Mouse (Mus musculus): ENCODE results near the gene Ifitm6. TPM values are rescaled to one million over a fixed set of nuclear protein-coding genes. Genes with fewer than 3 reads are reported as not detected.

The Ifitm6 gene
- polyA plus RNA-seq, 1 experiment from 2014 or later: 0.88 TPM

- no peak for ATAC-seq (ENCODE audit: low read depth)
- no peaks in the 10 kb centered on the region for H3K9me3 ChIP-seq (ENCODE audit: control insufficient read depth, low read length)
- no peaks in the 10 kb centered on the region for H3K36me3 ChIP-seq (ENCODE audit: control insufficient read depth, insufficient read depth, low read length)
- H3K4me3 ChIP-seq (ENCODE audit: low read depth, low read length): no peak overlapping the region
- H3K27me3 ChIP-seq (ENCODE audit: control insufficient read depth, insufficient read depth, low read length): no peaks in the 10 kb centered on the region
- H3K4me2 ChIP-seq (ENCODE audit: low read depth, low read length): no peak overlapping the region
- no peaks in the 10 kb centered on the region for H3K4me1 ChIP-seq (ENCODE audit: control insufficient read depth, insufficient read depth, low read length)
- no peak overlapping the region for H3K9ac ChIP-seq (replicated peaks; ENCODE audit: low read depth, low read length)
- 90% methylated on average over 5 of the region's 5 CpGs for WGBS
- no peak overlapping the region for H3K27ac ChIP-seq (ENCODE audit: low read depth, low read length)
Observed at GRCm38 (mm10) chr7:141003248-141004010, 14.3 kb downstream of the Ifitm6 start.

DNA sequence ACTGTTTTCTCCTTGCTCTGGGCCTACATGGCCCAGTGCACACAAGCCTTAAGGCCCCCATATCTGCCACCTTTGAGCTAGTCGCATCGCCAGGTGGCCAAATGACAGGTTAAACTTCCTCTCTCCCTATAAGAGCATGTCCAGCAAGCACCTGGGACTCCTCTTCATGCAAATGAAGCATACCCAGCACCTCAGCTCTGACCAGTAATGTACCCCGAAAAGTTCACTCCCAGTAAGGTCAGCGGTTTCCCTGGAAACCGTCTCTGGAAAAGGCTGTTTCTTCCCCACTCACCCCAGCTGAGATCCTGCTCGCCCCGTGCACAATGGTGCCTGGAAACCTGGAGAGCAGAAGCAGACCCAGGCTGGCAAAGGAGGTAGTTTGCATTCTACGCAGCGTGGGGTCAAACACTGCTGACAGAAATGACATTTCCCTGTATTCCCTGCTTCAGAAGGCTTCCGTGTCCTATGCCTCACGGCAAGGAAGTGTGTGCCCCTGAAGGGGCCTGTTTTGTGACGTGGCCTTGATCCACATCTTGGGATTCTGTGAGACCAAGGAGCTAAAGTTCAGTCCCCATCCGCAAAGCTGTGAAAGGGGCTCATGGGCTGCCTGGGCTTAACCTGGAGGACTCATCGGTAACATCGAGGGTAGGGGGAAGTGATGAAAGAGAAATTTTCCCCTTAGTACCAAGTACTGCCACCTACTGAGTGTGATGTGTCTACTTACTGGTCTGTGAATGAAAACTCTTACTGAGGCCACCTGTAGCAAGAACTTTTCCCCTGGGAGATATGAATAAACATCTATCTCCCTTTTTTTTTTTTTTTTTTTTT lies 16.6 kb downstream of the Ifitm6 start:
- no peaks in the 10 kb centered on the region for H3K36me3 ChIP-seq (ENCODE audit: control insufficient read depth, insufficient read depth, low read length)
- H3K27me3 ChIP-seq (ENCODE audit: control insufficient read depth, insufficient read depth, low read length): no peaks in the 10 kb centered on the region
- no peak for ATAC-seq (ENCODE audit: low read depth)
- H3K9ac ChIP-seq (replicated peaks; ENCODE audit: low read depth, low read length): no peak overlapping the region
- no peak overlapping the region for H3K4me2 ChIP-seq (ENCODE audit: low read depth, low read length)
- no peak overlapping the region for H3K4me3 ChIP-seq (ENCODE audit: low read depth, low read length)
- no peaks in the 10 kb centered on the region for H3K9me3 ChIP-seq (ENCODE audit: control insufficient read depth, low read length)
- 77% methylated on average over 15 of the region's 15 CpGs for WGBS
- H3K27ac ChIP-seq (ENCODE audit: low read depth, low read length): no peak overlapping the region
- no peaks in the 10 kb centered on the region for H3K4me1 ChIP-seq (ENCODE audit: control insufficient read depth, insufficient read depth, low read length)

- H3K27me3 ChIP-seq (ENCODE audit: control insufficient read depth, insufficient read depth, low read length): no peaks in the 10 kb centered on the region
- no peak overlapping the region for H3K9ac ChIP-seq (replicated peaks; ENCODE audit: low read depth, low read length)
- H3K9me3 ChIP-seq (ENCODE audit: control insufficient read depth, low read length): no peaks in the 10 kb centered on the region
- no peak overlapping the region for H3K4me2 ChIP-seq (ENCODE audit: low read depth, low read length)
- H3K27ac ChIP-seq (ENCODE audit: low read depth, low read length): no peak overlapping the region
- 93% methylated on average over 11 of the region's 11 CpGs for WGBS
- no peaks in the 10 kb centered on the region for H3K4me1 ChIP-seq (ENCODE audit: control insufficient read depth, insufficient read depth, low read length)
- no peak for ATAC-seq (ENCODE audit: low read depth)
- H3K36me3 ChIP-seq (ENCODE audit: control insufficient read depth, insufficient read depth, low read length): no peaks in the 10 kb centered on the region
- no peak overlapping the region for H3K4me3 ChIP-seq (ENCODE audit: low read depth, low read length)
Observed at GRCm38 (mm10) chr7:140998853-140999700, 18.6 kb downstream of the Ifitm6 start.

GRCm38 (mm10) chr7:140997817-140998216 lies 19.9 kb downstream of the Ifitm6 start:
- no peak overlapping the region for H3K4me3 ChIP-seq (ENCODE audit: low read depth, low read length)
- no peak overlapping the region for H3K4me2 ChIP-seq (ENCODE audit: low read depth, low read length)
- no peaks in the 10 kb centered on the region for H3K4me1 ChIP-seq (ENCODE audit: control insufficient read depth, insufficient read depth, low read length)
- no peak for ATAC-seq (ENCODE audit: low read depth)
- no peaks in the 10 kb centered on the region for H3K9me3 ChIP-seq (ENCODE audit: control insufficient read depth, low read length)
- WGBS: 67% methylated on average over 1 of the region's 1 CpGs
- no peak overlapping the region for H3K9ac ChIP-seq (replicated peaks; ENCODE audit: low read depth, low read length)
- H3K27ac ChIP-seq (ENCODE audit: low read depth, low read length): no peak overlapping the region
- no peaks in the 10 kb centered on the region for H3K27me3 ChIP-seq (ENCODE audit: control insufficient read depth, insufficient read depth, low read length)
- H3K36me3 ChIP-seq (ENCODE audit: control insufficient read depth, insufficient read depth, low read length): no peaks in the 10 kb centered on the region

GRCm38 (mm10) chr7:140991117-140991689 lies 26.5 kb downstream of the Ifitm6 start:
- Histone ChIP-seq H3K4me2 (ENCODE audit: low read depth, low read length) (no peak overlapping the region), H3K4me3 (ENCODE audit: low read depth, low read length) (no peak overlapping the region), H3K4me1 (ENCODE audit: control insufficient read depth, insufficient read depth, low read length) (no peaks in the 10 kb centered on the region), H3K9me3 (ENCODE audit: control insufficient read depth, low read length) (no peaks in the 10 kb centered on the region), H3K27ac (ENCODE audit: low read depth, low read length) (no peak overlapping the region), H3K27me3 (ENCODE audit: control insufficient read depth, insufficient read depth, low read length) (no peaks in the 10 kb centered on the region), H3K36me3 (ENCODE audit: control insufficient read depth, insufficient read depth, low read length) (no peaks in the 10 kb centered on the region), H3K9ac (replicated peaks; ENCODE audit: low read depth, low read length) (no peak overlapping the region)
- ATAC-seq (ENCODE audit: low read depth): no peak
- 88% methylated on average over 14 of the region's 14 CpGs for WGBS

DNA sequence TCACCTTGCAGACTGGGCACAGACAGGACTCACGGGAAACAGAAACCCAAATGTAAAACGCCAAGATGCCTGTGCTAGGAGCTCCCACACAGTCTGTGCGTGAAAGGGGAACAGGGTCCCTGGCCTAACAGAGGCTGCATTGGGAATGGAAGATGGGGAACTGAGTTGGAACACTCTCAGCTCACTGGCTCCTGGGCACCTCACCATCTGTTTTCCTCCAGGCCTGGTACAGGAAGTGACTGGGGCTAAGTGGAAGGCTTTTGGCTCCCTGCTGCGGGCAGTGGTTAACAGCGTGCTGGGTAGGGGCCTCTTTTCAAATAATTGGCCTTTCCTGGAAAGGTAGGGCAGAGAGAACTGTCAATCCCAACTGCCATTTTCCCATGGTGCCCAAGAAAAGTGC lies 27.1 kb downstream of the Ifitm6 start:
- H3K36me3 ChIP-seq (ENCODE audit: control insufficient read depth, insufficient read depth, low read length): no peaks in the 10 kb centered on the region
- H3K27me3 ChIP-seq (ENCODE audit: control insufficient read depth, insufficient read depth, low read length): no peaks in the 10 kb centered on the region
- no peaks in the 10 kb centered on the region for H3K9me3 ChIP-seq (ENCODE audit: control insufficient read depth, low read length)
- no peak for ATAC-seq (ENCODE audit: low read depth)
- no peaks in the 10 kb centered on the region for H3K4me1 ChIP-seq (ENCODE audit: control insufficient read depth, insufficient read depth, low read length)
- WGBS: 71% methylated on average over 5 of the region's 5 CpGs
- H3K27ac ChIP-seq (ENCODE audit: low read depth, low read length): no peak overlapping the region
- no peak overlapping the region for H3K4me3 ChIP-seq (ENCODE audit: low read depth, low read length)
- no peak overlapping the region for H3K9ac ChIP-seq (replicated peaks; ENCODE audit: low read depth, low read length)
- no peak overlapping the region for H3K4me2 ChIP-seq (ENCODE audit: low read depth, low read length)

- ATAC-seq (ENCODE audit: low read depth): no peak
- 81% methylated on average over 6 of the region's 6 CpGs for WGBS
- Histone ChIP-seq H3K9me3 (ENCODE audit: control insufficient read depth, low read length) (no peaks in the 10 kb centered on the region), H3K27ac (ENCODE audit: low read depth, low read length) (no peak overlapping the region), H3K4me3 (ENCODE audit: low read depth, low read length) (no peak overlapping the region), H3K27me3 (ENCODE audit: control insufficient read depth, insufficient read depth, low read length) (no peaks in the 10 kb centered on the region), H3K4me1 (ENCODE audit: control insufficient read depth, insufficient read depth, low read length) (no peaks in the 10 kb centered on the region), H3K4me2 (ENCODE audit: low read depth, low read length) (no peak overlapping the region), H3K36me3 (ENCODE audit: control insufficient read depth, insufficient read depth, low read length) (no peaks in the 10 kb centered on the region), H3K9ac (replicated peaks; ENCODE audit: low read depth, low read length) (no peak overlapping the region)
Observed at GRCm38 (mm10) chr7:140990185-140990584, 27.5 kb downstream of the Ifitm6 start.

- H3K9me3 ChIP-seq (ENCODE audit: control insufficient read depth, low read length): no peaks in the 10 kb centered on the region
- H3K27ac ChIP-seq (ENCODE audit: low read depth, low read length): no peak overlapping the region
- H3K27me3 ChIP-seq (ENCODE audit: control insufficient read depth, insufficient read depth, low read length): no peaks in the 10 kb centered on the region
- no peak overlapping the region for H3K9ac ChIP-seq (replicated peaks; ENCODE audit: low read depth, low read length)
- ATAC-seq (ENCODE audit: low read depth): no peak
- no peaks in the 10 kb centered on the region for H3K4me1 ChIP-seq (ENCODE audit: control insufficient read depth, insufficient read depth, low read length)
- WGBS: 73% methylated on average over 4 of the region's 4 CpGs
- no peak overlapping the region for H3K4me3 ChIP-seq (ENCODE audit: low read depth, low read length)
- H3K4me2 ChIP-seq (ENCODE audit: low read depth, low read length): no peak overlapping the region
- no peaks in the 10 kb centered on the region for H3K36me3 ChIP-seq (ENCODE audit: control insufficient read depth, insufficient read depth, low read length)
Observed at GRCm38 (mm10) chr7:140989022-140989421, 28.7 kb downstream of the Ifitm6 start.

All from neural tube, embryonic 14.5 days (tissue).